14 mouse cellular contexts compared by ENCODE assay signal in genomic region chr16:33338492-33338891, GRCm38 (mm10).
"Had no signal": no experiment of that assay in that cellular context is flagged by ENCODE, and none has a peak within 500 bp of the region (broad histone marks: within the 10 kb centered on the region; RNA-seq: fewer than 3 reads in every experiment).

No protein-coding gene starts in this region.

- ATAC-seq: intestine, embryonic 16.5 days had no signal

- H3K4me3 ChIP-seq: left cerebral cortex, adult 2 months; limb, embryonic 10.5 days; midbrain, embryonic 12.5 days; myocyte; neural tube, embryonic 15.5 days had no signal

- H3K36me3 ChIP-seq: limb, embryonic 10.5 days; midbrain, embryonic 12.5 days; neural tube, embryonic 15.5 days had no signal

- H3K9me3 ChIP-seq: limb, embryonic 10.5 days; midbrain, embryonic 12.5 days; neural tube, embryonic 15.5 days had no signal

- H3K27me3 ChIP-seq: midbrain, embryonic 12.5 days; neural tube, embryonic 15.5 days had no signal

- DNase-seq: kidney, adult 2 months; kidney, postnatal 10 days; lung, adult 18-20 months; right cerebral cortex, adult 18-20 months; right cerebral cortex, postnatal 25 days; thymus, adult 2 months; thymus, postnatal 25 days had no signal

- H3K4me2 ChIP-seq: midbrain, embryonic 12.5 days; neural tube, embryonic 15.5 days had no signal

- H3K27ac ChIP-seq: left cerebral cortex, adult 2 months; limb, embryonic 10.5 days; midbrain, embryonic 12.5 days; neural tube, embryonic 15.5 days; stomach, postnatal 0 days had no signal

- H3K9ac ChIP-seq: midbrain, embryonic 12.5 days; neural tube, embryonic 15.5 days had no signal
